Comparison of ENCODE assay signal across 24 mouse cellular contexts in the genomic region with DNA sequence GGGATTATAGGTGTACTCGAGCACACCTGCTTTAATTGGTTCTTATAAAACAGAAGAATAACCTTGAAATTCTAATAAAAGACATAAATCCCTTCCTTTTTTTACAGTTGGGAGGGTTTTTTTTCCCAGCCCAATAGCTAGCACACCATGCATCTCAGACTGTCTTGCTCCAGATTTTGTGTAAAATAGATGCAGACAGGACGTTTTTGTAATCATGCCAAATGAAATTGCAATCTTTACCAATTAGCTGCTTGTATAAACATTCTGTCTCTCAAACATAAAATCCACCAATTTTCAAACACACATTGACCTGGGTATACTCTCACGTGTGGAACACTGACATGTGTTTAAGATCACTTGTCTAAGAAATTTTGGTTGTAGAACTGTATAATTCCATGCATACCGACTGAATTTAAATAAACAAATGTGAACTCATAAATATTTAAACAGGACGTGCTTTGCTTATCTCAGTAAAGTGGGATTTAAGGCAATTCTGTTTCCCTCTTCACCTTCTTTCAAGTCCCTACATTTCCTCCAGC. TPM values are rescaled to one million over a fixed set of nuclear protein-coding genes. Genes with fewer than 3 reads are reported as not detected.
"Had no signal": no experiment of that assay in that cellular context is flagged by ENCODE, and none has a peak within 500 bp of the region (broad histone marks: within the 10 kb centered on the region; RNA-seq: fewer than 3 reads in every experiment).

No protein-coding gene starts in this region.

- H3K27me3 ChIP-seq: liver, embryonic 12.5 days; midbrain, embryonic 15.5 days; neural tube, embryonic 12.5 days had no signal

- DNase-seq: kidney, adult 8-10 months; kidney, postnatal 14 days; kidney, postnatal 4 days; layer of hippocampus, adult 9-11 months; layer of hippocampus, postnatal 36 days; liver; lung, adult 18-20 months; lung, postnatal 14 days; right cerebral cortex, postnatal 25 days; spleen, adult 18-20 months; thymus, adult 2 months; thymus, postnatal 25 days had no signal

- H3K9me3 ChIP-seq: kidney, embryonic 15.5 days; limb, embryonic 10.5 days; limb, embryonic 13.5 days; liver, embryonic 12.5 days; liver, embryonic 15.5 days; midbrain, embryonic 12.5 days; midbrain, embryonic 15.5 days; neural tube, embryonic 12.5 days; neural tube, embryonic 15.5 days had no signal

- H3K27ac ChIP-seq: kidney, embryonic 15.5 days; limb, embryonic 10.5 days; limb, embryonic 13.5 days; liver, embryonic 12.5 days; liver, embryonic 15.5 days; macrophage; midbrain, embryonic 12.5 days; midbrain, embryonic 15.5 days; neural tube, embryonic 12.5 days; neural tube, embryonic 15.5 days had no signal

- H3K36me3 ChIP-seq: kidney, embryonic 15.5 days; limb, embryonic 10.5 days; limb, embryonic 13.5 days; liver, embryonic 12.5 days; liver, embryonic 15.5 days; midbrain, embryonic 12.5 days; midbrain, embryonic 15.5 days; neural tube, embryonic 12.5 days; neural tube, embryonic 15.5 days had no signal

- H3K4me1 ChIP-seq: kidney, embryonic 15.5 days; limb, embryonic 10.5 days; limb, embryonic 13.5 days; liver, embryonic 12.5 days; liver, embryonic 15.5 days; midbrain, embryonic 12.5 days; midbrain, embryonic 15.5 days; neural tube, embryonic 12.5 days; neural tube, embryonic 15.5 days had no signal

- ATAC-seq: intestine, postnatal 0 days; liver, embryonic 12.5 days; midbrain, embryonic 15.5 days had no signal

- H3K4me2 ChIP-seq: kidney, embryonic 15.5 days; limb, embryonic 13.5 days; liver, embryonic 12.5 days; liver, embryonic 15.5 days; midbrain, embryonic 12.5 days; midbrain, embryonic 15.5 days; neural tube, embryonic 12.5 days; neural tube, embryonic 15.5 days had no signal

- H3K9ac ChIP-seq: kidney, embryonic 15.5 days; limb, embryonic 13.5 days; liver, embryonic 12.5 days; liver, embryonic 15.5 days; midbrain, embryonic 12.5 days; midbrain, embryonic 15.5 days; neural tube, embryonic 12.5 days; neural tube, embryonic 15.5 days had no signal

- H3K4me3 ChIP-seq: kidney, embryonic 15.5 days; limb, embryonic 10.5 days; limb, embryonic 13.5 days; liver, embryonic 12.5 days; liver, embryonic 15.5 days; midbrain, embryonic 12.5 days; midbrain, embryonic 15.5 days; neural tube, embryonic 12.5 days; neural tube, embryonic 15.5 days had no signal

RNA-seq across cellular contexts. Expression of a gene that starts 51.8 kb away (rescaled TPM):
- total RNA-seq: megakaryocyte, adult 5-6 weeks had no signal
- polyA plus RNA-seq: kidney, embryonic 15.5 days; limb, embryonic 10.5 days; macrophage had no signal
